Mouse (Mus musculus) layer of hippocampus, postnatal 36 days (tissue): ENCODE results near the gene Isg20l2. TPM values are rescaled to one million over a fixed set of nuclear protein-coding genes. Genes with fewer than 3 reads are reported as not detected.

ENCODE experiments used
- DNase-seq, 2 experiments: peaks; one replicate each; pipeline ENCODE4 v3.0.0; 2022
- total RNA-seq, 2 experiments: library from RNA; stranded (reverse); gene quantifications; 2 replicates each; pipeline ENCODE4 v1.2.3; 2021

Isg20l2 gene
- total RNA-seq, 2 experiments from 2014 or later, result 15.0 TPM

DNA sequence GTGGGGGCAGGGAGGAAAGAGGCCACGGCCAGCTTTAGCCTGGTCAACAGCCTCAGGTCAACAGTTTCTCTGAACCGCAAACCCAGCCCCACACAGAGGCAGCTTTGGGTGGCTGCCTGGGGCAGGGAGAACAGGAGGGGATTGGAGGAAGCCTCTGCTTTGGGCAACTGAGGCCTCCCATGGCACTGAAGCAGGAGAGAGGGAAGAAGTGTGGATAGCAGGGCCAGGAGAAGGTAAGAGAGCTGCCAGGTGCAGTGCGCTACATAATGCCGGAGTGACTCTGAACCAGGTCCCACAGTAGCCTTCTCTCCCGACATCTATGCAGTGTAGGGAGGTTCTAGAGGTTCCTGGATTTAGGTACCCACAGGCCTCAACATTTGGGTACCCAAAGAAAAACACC lies 50.6 kb downstream of the Isg20l2 start:
- no peak for DNase-seq

DNA sequence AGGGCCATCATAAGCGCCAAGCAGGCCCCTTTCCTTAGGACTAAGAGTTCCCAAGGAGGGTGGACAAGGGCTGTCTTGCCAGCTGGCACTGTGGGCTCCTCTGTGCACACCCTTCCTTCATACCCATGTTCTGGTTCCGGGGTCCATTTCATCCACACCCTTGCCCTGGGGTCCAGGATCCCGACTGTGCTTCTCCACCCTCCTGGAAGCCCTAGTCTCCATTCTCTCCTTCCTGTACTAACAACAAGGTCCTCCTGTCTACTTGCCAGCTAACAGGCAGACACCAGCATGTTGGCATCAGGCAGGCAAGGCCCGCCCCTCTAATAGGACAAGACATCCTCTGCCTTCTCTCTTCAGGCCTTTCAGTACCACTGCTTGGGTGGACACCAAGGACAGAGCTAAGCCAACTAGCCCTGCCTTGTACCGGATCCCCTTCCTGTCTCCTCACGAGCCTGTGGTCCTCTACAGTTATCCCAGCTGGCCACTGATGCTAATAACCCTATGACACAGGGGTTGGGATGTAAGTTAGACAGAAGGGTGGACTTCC lies 51.2 kb downstream of the Isg20l2 start:
- no peak for DNase-seq

DNA sequence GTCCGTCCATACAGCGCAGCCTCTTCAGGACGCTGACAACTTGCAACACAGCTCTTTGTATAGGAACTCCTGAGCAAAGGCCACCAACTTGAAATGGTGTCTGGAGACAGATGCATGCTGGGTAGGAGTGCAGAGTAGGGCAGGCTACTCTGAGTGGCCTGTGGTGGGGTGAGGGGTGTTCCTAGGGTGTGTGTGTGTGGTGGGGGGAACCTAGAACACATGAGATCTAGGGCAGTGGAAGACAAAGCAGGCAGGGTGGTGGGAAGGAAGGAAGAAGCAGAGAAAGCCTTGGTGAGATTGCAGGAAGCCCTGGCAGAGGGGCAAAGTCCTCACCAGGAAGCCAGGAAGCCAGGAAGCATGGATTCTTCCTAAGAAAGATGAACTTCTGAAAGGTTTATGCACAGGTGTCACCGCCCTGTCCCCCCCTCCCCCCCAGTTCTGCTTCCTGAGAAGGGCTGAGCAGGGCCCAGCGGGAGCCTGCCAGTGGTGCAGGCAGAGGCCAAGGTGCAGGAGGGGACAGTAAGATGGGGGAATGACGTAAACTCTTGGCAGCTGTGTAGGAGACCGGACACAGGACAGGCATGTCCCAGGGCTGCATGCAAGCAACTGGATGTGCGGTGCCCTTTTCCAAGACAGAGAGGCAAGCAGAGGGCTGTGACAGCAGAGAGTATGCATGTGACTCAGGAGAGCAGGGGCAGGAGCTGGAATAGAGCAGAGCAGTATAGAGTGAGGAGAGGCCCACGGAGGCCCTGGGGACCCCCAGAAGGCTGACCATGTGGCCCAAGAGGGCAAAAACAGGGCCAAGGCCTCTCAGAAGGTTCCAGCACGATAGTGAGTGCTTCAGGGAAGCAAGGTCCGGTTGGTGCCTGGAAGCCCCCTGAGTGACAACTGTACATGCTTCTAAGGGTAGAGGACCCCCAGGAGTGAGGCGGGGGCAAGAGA lies 52.1 kb downstream of the Isg20l2 start:
- no peak for DNase-seq

DNA sequence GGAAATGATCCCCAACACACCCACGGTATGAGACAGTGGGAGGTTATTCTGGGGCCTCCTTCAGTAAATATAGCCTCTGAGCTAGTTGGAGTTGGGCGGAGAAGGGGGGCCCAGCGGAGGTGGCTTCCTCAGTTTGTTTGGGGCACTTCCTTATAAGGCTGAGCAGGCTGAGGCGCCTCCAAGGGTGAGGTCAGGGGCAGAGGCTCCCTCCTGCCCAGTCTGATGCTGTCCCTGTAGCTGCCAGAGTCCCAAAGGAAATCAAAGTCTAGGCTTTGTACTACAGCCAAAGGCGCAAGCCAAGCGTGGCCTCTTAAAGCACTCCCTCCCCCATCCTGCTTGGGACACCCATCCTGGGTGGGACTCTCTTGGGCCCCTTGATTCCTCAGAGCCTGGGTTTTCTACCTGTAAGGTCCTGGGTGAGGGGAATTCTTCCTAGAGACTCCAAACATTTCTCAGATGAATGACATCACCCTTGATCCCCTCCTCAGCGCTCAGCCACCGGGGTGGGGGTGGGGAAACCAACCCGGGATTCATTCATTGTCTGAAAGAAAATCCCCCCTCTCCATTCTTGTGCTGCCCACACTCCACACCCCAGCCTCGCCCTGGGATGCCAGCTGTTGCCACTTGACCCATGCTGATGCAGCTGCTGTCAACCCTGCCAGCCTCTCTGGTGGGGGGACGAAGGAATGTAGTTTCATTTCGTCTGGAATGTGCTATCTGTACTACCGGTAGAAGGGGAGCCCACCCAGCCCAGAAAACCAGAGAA lies 52.9 kb downstream of the Isg20l2 start:
- DNase-seq, result no peak

DNA sequence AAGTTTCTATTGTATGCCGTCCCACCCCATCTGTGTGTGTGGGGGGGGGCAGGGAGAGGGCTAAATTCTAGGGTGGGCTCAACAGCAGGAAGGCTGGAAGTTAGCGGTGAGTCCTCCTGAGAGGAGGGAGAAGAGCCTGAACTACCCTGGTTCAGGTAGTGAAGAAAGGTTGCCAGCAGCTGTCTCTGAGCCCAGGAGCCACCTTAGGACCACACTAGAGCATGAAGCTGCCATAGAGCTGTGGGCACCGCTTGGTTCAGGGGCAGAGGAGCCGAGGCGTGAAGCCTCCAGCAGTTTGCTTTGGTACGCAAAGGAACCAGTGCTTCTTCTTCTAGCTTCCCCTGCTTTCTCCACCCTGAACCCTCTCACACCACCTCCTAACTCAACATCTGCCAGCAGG lies 53.5 kb downstream of the Isg20l2 start:
- no peak for DNase-seq

DNA sequence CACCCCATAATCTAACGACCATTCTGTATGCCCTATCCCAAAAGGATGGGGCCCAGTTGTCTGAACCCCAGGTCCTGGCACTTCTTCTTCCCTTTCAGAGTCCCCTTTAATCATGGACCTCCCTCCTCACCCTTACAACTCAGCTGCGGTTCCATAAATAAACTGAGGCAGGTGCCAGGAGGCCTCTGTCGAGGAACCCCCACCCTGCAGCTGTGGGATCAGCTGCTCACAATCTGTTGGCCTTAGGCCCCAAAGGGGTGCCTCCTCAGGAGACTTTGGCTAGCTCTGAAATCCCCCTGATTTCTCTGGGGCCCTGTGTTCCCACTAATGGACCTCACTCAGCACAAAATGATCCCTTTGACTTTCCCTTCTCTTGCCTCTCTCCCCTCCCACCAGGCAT lies 54.0 kb downstream of the Isg20l2 start:
- no peak for DNase-seq

DNA sequence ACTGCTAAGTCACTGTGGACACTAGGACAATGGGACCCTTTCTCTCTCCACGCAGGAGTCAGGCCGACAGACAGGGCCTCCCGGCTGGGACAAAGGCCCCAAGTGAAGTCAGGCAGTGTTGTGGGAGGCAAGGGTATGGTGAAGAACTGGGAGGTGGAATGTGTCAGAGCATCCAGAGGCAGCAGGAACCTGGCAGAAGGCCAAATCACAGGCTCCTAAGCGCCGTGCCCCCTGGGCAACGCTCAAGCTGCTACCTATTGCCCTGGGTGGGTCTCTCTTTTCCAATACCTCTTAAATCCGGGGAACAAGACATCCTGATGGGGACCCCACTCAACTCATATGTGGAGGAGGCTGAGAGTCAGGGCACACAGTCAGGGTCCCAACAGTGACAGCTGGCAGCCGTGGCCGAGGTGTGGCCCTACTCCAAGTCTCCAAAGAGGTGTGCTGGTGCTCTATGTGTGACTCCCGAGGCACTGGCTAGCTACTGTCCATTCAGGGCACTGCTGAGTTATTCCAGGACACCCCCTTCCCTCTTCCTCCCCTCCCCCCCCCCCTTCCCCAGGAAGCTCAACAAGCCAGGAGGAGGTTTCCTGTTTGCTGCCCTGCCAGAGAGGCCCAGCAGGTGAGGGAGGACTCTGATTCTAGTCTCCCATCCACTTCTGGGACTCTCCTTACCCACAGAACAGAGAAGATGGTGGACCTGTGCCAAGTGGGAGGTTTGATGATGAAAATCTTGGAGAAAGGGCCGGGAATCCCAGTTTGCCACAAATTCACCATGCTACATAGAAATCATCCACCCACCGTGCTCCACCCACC lies 55.6 kb downstream of the Isg20l2 start:
- no peak for DNase-seq

DNA sequence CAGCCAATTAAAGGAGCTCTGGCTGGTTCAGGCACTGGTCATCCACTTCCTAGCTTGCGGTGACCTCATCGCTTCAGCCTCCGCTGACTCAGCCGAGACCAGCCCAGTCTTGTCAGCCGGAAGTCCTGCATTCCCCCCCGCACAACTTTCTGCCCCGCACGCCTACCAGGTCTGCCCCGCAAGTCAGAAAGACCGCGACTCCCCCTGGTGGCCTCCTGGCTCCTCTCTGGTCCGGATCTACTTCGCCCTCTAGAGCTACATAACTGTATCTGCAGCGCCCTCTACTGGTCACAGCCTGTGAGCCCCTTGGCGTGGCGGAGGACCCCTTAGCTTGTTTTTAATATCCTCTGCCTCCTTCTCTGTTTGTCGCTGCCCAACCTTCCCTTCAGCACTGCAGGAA lies 56.8 kb downstream of the Isg20l2 start:
- DNase-seq, result peak; percentile 86 to 89

DNA sequence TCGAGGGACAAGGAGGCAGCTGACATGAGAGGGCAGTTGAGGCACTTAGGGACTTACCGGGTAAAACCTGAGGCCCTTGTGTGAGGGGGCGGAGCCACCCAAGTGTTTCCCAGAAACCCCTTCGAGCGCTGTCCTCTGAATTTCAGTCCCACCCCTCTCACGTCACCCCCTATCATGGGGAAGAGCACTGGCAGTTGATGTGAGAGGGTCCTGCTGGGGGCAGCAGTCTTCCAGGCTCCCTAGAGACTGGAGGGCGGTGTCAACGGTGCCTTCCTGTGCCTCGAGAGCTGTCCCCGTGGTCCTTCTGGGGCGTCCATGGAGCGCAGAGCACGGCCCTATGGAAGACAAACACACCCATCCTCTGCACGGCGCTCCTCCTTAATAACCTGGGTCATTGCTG lies 57.5 kb downstream of the Isg20l2 start:
- DNase-seq, result no peak

DNA sequence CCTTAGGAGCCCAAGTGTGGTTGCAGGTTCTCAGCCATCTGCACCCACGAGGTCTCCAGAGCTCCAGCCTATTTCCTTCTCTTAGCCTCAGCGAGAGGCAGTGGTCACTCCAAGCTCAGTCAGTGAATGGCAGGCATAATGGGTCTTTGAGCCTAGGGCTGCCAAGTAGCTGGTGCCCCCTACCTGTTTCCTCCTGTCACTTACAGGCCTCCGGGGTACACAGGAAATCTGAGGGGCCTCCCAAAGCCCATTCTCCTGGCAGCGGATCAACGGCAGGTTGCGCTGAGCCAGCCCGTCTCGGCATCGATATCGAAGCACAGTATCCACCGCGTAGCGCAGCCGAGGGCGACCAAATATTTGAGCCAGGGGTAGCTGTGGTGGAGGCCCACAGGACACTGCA lies 58.0 kb downstream of the Isg20l2 start:
- DNase-seq, result no peak

DNA sequence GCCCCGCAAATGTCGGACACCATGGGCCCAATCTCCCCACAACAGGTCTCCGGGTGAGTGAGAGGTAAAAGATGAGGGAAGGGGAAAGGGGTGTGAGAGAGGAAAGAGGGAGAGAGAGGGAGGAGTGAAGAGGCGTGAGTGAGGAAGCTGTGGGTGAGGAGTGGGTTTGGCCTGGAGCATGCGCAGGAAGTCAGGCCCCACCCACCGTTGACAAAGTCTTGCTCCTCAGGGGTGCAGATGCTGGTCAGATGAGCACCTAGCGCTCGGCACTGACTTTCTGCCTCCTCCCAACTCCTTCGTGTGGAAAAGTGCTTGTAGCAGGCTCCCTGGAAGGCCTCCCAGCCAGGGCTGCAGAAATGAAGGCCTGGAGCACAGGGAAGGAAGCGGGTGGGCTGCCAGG lies 59.8 kb downstream of the Isg20l2 start:
- no peak for DNase-seq

Other genes starting within 250 kb of the Isg20l2 start
- gene Lrrc71, start 181.7 kb upstream of the Isg20l2 start, total RNA-seq, result 1 to 10 TPM in 1 of 2 experiments, under 1 TPM in 1; 0.40 to 1.6 TPM
- under 1 TPM in 1 of 2 experiments, not detected in 1; 0.12 TPM for gene Ntrk1, start 135.2 kb upstream of the Isg20l2 start, total RNA-seq
- under 1 TPM; 0.15 TPM for gene Insrr, start 133.4 kb upstream of the Isg20l2 start, total RNA-seq
- 10 to 100 TPM in 1 of 2 experiments, 1 to 10 TPM in 1; 8.0 to 10.4 TPM for gene Pear1, start 106.0 kb upstream of the Isg20l2 start, total RNA-seq
- not detected for gene Sh2d2a, start 83.6 kb upstream of the Isg20l2 start, total RNA-seq
- 10 to 100 TPM; 58.3 to 58.6 TPM for gene Prcc, start 44.7 kb upstream of the Isg20l2 start, total RNA-seq
- 100 to 1,000 TPM; 140 to 149 TPM for gene Hdgf, start 24.0 kb upstream of the Isg20l2 start, total RNA-seq
- 10 to 100 TPM; 54.7 to 59.8 TPM for gene Mrpl24, start 10.8 kb upstream of the Isg20l2 start, total RNA-seq
- 10 to 100 TPM; 23.5 to 27.9 TPM for gene Rrnad1, start 403 bp downstream of the Isg20l2 start, total RNA-seq
- 1 to 10 TPM; 1.3 to 3.5 TPM for gene Crabp2, start 18.4 kb downstream of the Isg20l2 start, total RNA-seq
- gene Nes, start 40.8 kb downstream of the Isg20l2 start, total RNA-seq, result 1 to 10 TPM; 4.0 to 5.4 TPM
- gene Bcan, start 69.9 kb downstream of the Isg20l2 start, total RNA-seq, result 100 to 1,000 TPM; 296 to 327 TPM
- 10 to 100 TPM; 14.9 to 18.0 TPM for gene Hapln2, start 97.3 kb downstream of the Isg20l2 start, total RNA-seq
- 10 to 100 TPM; 14.5 to 17.8 TPM for gene Gpatch4, start 112.8 kb downstream of the Isg20l2 start, total RNA-seq
- 10 to 100 TPM; 77.7 to 78.1 TPM for gene Naxe, start 128.2 kb downstream of the Isg20l2 start, total RNA-seq
- gene Ttc24, start 148.0 kb downstream of the Isg20l2 start, total RNA-seq, result not detected
- gene Iqgap3, start 151.7 kb downstream of the Isg20l2 start, total RNA-seq, result under 1 TPM; 0.37 to 0.53 TPM
- gene Mef2d, start 212.1 kb downstream of the Isg20l2 start, total RNA-seq, result 100 to 1,000 TPM; 191 to 207 TPM